Mouse (Mus musculus) gastrocnemius, adult 2 months (tissue): Measurements from ENCODE around the gene Rpusd3. TPM values are rescaled to one million over a fixed set of nuclear protein-coding genes. Genes with fewer than 3 reads are reported as not detected.

ENCODE experiments used
- DNase-seq: peaks from one replicate; pipeline ENCODE4 v3.0.0; 2022
- H3K27ac ChIP-seq: fragments of 200-600 bp; 2 replicates; pipeline ENCODE4 v1.8.1; 2022; ENCODE audit warnings: mild to moderate bottlenecking
- H3K4me3 ChIP-seq: fragments of 200-600 bp; 2 replicates; pipeline ENCODE4 v1.8.1; 2022; ENCODE audit warnings: mild to moderate bottlenecking, moderate library complexity
- CTCF ChIP-seq: fragments of 200-600 bp; IDR thresholded peaks from 2 replicates; pipeline ENCODE4 v1.8.1; 2022; ENCODE audit warnings: antibody characterized with exemption, mild to moderate bottlenecking, moderate library complexity
- intact Hi-C: fragments of 180-260 bp; cut with DNase I; formaldehyde crosslinking; loops from one replicate; pipeline ENCODE4 v1.15.1; 2025
- total RNA-seq, 2 experiments: library from RNA; stranded (reverse); gene quantifications; 2 replicates each; pipeline ENCODE4 v1.2.3; 2021

The Rpusd3 gene
- total RNA-seq, 2 experiments from 2014 or later: 7.7 to 8.3 TPM

GRCm38 (mm10) chr6:113393951-113394350, 25.2 kb downstream of the Rpusd3 start:
- TF ChIP-seq CTCF: no peak
- Histone ChIP-seq H3K4me3 (no peak overlapping the region), H3K27ac (peak overlapping the region; percentile 32)
- intact Hi-C loops: no loop called here
- no peak for DNase-seq

- peak overlapping the region; percentile 75 for H3K4me3 ChIP-seq
- peak; percentile 57 for DNase-seq
Observed at GRCm38 (mm10) chr6:113392387-113393071, 26.6 kb downstream of the Rpusd3 start.

GRCm38 (mm10) chr6:113392015-113392386, 27.1 kb downstream of the Rpusd3 start:
- intact Hi-C loops: no loop called here
- TF ChIP-seq CTCF: no peak
- DNase-seq: no peak
- H3K27ac ChIP-seq: peak overlapping the region; percentile 64
- peak overlapping the region; percentile 75 for H3K4me3 ChIP-seq

More at GRCm38 (mm10) chr6:113392387-113393071, 26.6 kb downstream of the Rpusd3 start:
- intact Hi-C loops: no loop called here
- TF ChIP-seq CTCF: no peak
- peak overlapping the region; percentile 64 for H3K27ac ChIP-seq

- no peak for DNase-seq
- H3K4me3 ChIP-seq: no peak overlapping the region
- H3K27ac ChIP-seq: no peak overlapping the region
- TF ChIP-seq CTCF: no peak
- intact Hi-C loops: no loop called here
Observed at GRCm38 (mm10) chr6:113390715-113391114, 28.4 kb downstream of the Rpusd3 start.

- intact Hi-C loops: no loop called here
- no peak for TF ChIP-seq CTCF
- Histone ChIP-seq H3K4me3 (no peak within 1 kb of the TSS), H3K27ac (no peak within 1 kb of the TSS)
- DNase-seq: no peak
Observed at GRCm38 (mm10) chr6:113388960-113389359, 30.2 kb downstream of the Rpusd3 start, which contains the start of gene Ttll3. TSS of gene Ttll3 (plus strand) at chr6:113389260.

- TF ChIP-seq CTCF: no peak
- no peak overlapping the region for H3K27ac ChIP-seq
- intact Hi-C loops: no loop called here
Observed at GRCm38 (mm10) chr6:113386025-113386424, 33.1 kb downstream of the Rpusd3 start.

GRCm38 (mm10) chr6:113385160-113385714, 33.9 kb downstream of the Rpusd3 start:
- H3K4me3 ChIP-seq: no peak overlapping the region
- TF ChIP-seq CTCF: no peak
- H3K27ac ChIP-seq: no peak overlapping the region
- intact Hi-C loops: no loop called here
- no peak for DNase-seq

More at GRCm38 (mm10) chr6:113386025-113386424, 33.1 kb downstream of the Rpusd3 start:
- no peak overlapping the region for H3K4me3 ChIP-seq
- no peak for DNase-seq

- DNase-seq: no peak
- intact Hi-C loops: no loop called here
- no peak overlapping the region for H3K27ac ChIP-seq
- H3K4me3 ChIP-seq: no peak overlapping the region
- no peak for TF ChIP-seq CTCF
Observed at GRCm38 (mm10) chr6:113384351-113384927, 34.7 kb downstream of the Rpusd3 start.

GRCm38 (mm10) chr6:113380480-113380879, 38.7 kb downstream of the Rpusd3 start:
- no peak for DNase-seq
- H3K4me3 ChIP-seq: no peak overlapping the region
- no peak for TF ChIP-seq CTCF
- intact Hi-C loops: no loop called here
- no peak overlapping the region for H3K27ac ChIP-seq

- intact Hi-C loops: no loop called here
- peak overlapping the region; percentile 99; the same call in 1 of the 2 replicates for H3K27ac ChIP-seq
- no peak for DNase-seq
- TF ChIP-seq CTCF: no peak
- peak overlapping the region; percentile 72 for H3K4me3 ChIP-seq
Observed at GRCm38 (mm10) chr6:113379246-113379645, 39.9 kb downstream of the Rpusd3 start.

GRCm38 (mm10) chr6:113377496-113378385, 41.4 kb downstream of the Rpusd3 start, which contains the start of the genes Tada3 and Arpc4:
TSS of gene Tada3 (minus strand) at chr6:113377883.
TSS of gene Arpc4 (plus strand) at chr6:113378115.
- Histone ChIP-seq H3K27ac (peak within 1 kb of the TSS; percentile 99), H3K4me3 (peak within 1 kb of the TSS; percentile 72)
- peak; percentile 28 for TF ChIP-seq CTCF
- intact Hi-C loops: loop anchor here (2.0 kb wide), 2 partner anchors 35 to 49 kb away; partner anchors contain the start of gene Camk1
- peak; percentile 95 for DNase-seq

- H3K4me3 ChIP-seq: peak overlapping the region; percentile 72
- intact Hi-C loops: loop anchor here (2.0 kb wide), 2 partner anchors 34 to 48 kb away; partner anchors contain the start of gene Camk1
- DNase-seq: no peak
Observed at GRCm38 (mm10) chr6:113377172-113377495, 42.0 kb downstream of the Rpusd3 start.

GRCm38 (mm10) chr6:113373491-113373890, 45.6 kb downstream of the Rpusd3 start:
- intact Hi-C loops: no loop called here
- Histone ChIP-seq H3K4me3 (no peak overlapping the region), H3K27ac (no peak overlapping the region)
- no peak for DNase-seq
- no peak for TF ChIP-seq CTCF

More at GRCm38 (mm10) chr6:113377172-113377495, 42.0 kb downstream of the Rpusd3 start:
- peak overlapping the region; percentile 99 for H3K27ac ChIP-seq
- no peak for TF ChIP-seq CTCF
